Mouse (Mus musculus): Measurements from ENCODE around the gene Senp8. TPM values are rescaled to one million over a fixed set of nuclear protein-coding genes. Genes with fewer than 3 reads are reported as not detected.

Gene Senp8
- total RNA-seq, 2 experiments from 2014 or later, result 9.1 to 13.4 TPM

- Histone ChIP-seq H3K27ac (no peak overlapping the region), H3K4me3 (no peak overlapping the region)
- intact Hi-C loops (cut with DNase I), result no loop called here
- no peak for DNase-seq
- no peak for TF ChIP-seq CTCF (IDR thresholded peaks at IDR 0.05)
These were observed 15.1 kb downstream of the Senp8 start for GRCm38 (mm10) chr9:59735394-59735793.

GRCm38 (mm10) chr9:59733075-59733474 lies 17.4 kb downstream of the Senp8 start:
- no peak for TF ChIP-seq CTCF (IDR thresholded peaks at IDR 0.05)

GRCm38 (mm10) chr9:59731136-59731535 lies 19.4 kb downstream of the Senp8 start:
- no peak for TF ChIP-seq CTCF (IDR thresholded peaks at IDR 0.05)
- intact Hi-C loops (cut with DNase I), result no loop called here
- Histone ChIP-seq H3K4me3 (no peak overlapping the region), H3K27ac (no peak overlapping the region)
- no peak for DNase-seq

More at GRCm38 (mm10) chr9:59733075-59733474, 17.4 kb downstream of the Senp8 start:
- Histone ChIP-seq H3K4me3 (no peak overlapping the region), H3K27ac (no peak overlapping the region)
- no peak for DNase-seq
- intact Hi-C loops (cut with DNase I), result no loop called here

- Histone ChIP-seq H3K4me3 (no peak overlapping the region), H3K27ac (no peak overlapping the region)
- no peak for DNase-seq
- no peak for TF ChIP-seq CTCF (IDR thresholded peaks at IDR 0.05)
- intact Hi-C loops (cut with DNase I), result no loop called here
These were observed 22.8 kb downstream of the Senp8 start for GRCm38 (mm10) chr9:59727569-59728286.

GRCm38 (mm10) chr9:59725515-59725914 lies 25.0 kb downstream of the Senp8 start:
- no peak overlapping the region for H3K27ac ChIP-seq
- no peak for TF ChIP-seq CTCF (IDR thresholded peaks at IDR 0.05)
- no peak for DNase-seq
- intact Hi-C loops (cut with DNase I), result no loop called here
- no peak overlapping the region for H3K4me3 ChIP-seq

GRCm38 (mm10) chr9:59723791-59724442 lies 26.6 kb downstream of the Senp8 start:
- Histone ChIP-seq H3K27ac (peak overlapping the region; percentile 81; the same call in 1 of the 2 replicates), H3K4me3 (peak overlapping the region; percentile 68; the same call in 1 of the 2 replicates)
- TF ChIP-seq CTCF (IDR thresholded peaks at IDR 0.05), result no peak
- peak; percentile 48 for DNase-seq
- intact Hi-C loops (cut with DNase I), result loop anchor here (2.0 to 5.0 kb wide), 3 partner anchors 33 to 247 kb away; no protein-coding TSS in a partner anchor

- intact Hi-C loops (cut with DNase I), result loop anchor here (2.0 to 5.0 kb wide), 3 partner anchors 34 to 248 kb away; no protein-coding TSS in a partner anchor
- H3K27ac ChIP-seq, result peak overlapping the region; percentile 81
- peak overlapping the region; percentile 68 for H3K4me3 ChIP-seq
- DNase-seq, result peak; percentile 71
- peak; percentile 92 for TF ChIP-seq CTCF (IDR thresholded peaks at IDR 0.05)
These were observed 27.3 kb downstream of the Senp8 start for GRCm38 (mm10) chr9:59723096-59723657.

- no peak overlapping the region for H3K4me3 ChIP-seq
- no peak overlapping the region for H3K27ac ChIP-seq
- intact Hi-C loops (cut with DNase I), result loop anchor here (5.0 kb wide), 2 partner anchors 36 to 236 kb away; no protein-coding TSS in a partner anchor
- DNase-seq, result no peak
- no peak for TF ChIP-seq CTCF (IDR thresholded peaks at IDR 0.05)
These were observed 29.4 kb downstream of the Senp8 start for GRCm38 (mm10) chr9:59721144-59721543.

- no peak for DNase-seq
- Histone ChIP-seq H3K27ac (no peak overlapping the region), H3K4me3 (no peak overlapping the region)
- intact Hi-C loops (cut with DNase I), result no loop called here
- TF ChIP-seq CTCF (IDR thresholded peaks at IDR 0.05), result no peak
These were observed 32.3 kb downstream of the Senp8 start for GRCm38 (mm10) chr9:59718237-59718636.

GRCm38 (mm10) chr9:59716275-59716898 lies 34.1 kb downstream of the Senp8 start:
- intact Hi-C loops (cut with DNase I), result no loop called here
- no peak for TF ChIP-seq CTCF (IDR thresholded peaks at IDR 0.05)

GRCm38 (mm10) chr9:59709225-59709624 lies 41.3 kb downstream of the Senp8 start:
- intact Hi-C loops (cut with DNase I), result no loop called here
- TF ChIP-seq CTCF (IDR thresholded peaks at IDR 0.05), result no peak
- H3K27ac ChIP-seq, result no peak overlapping the region
- peak; percentile 47 for DNase-seq
- H3K4me3 ChIP-seq, result no peak overlapping the region

More at GRCm38 (mm10) chr9:59716275-59716898, 34.1 kb downstream of the Senp8 start:
- no peak overlapping the region for H3K4me3 ChIP-seq
- H3K27ac ChIP-seq, result no peak overlapping the region
- no peak for DNase-seq

Measured in gastrocnemius, adult 2 months (tissue).